Mouse (Mus musculus) A20 (cell line): ENCODE measurements around the gene Mrpl20.

Source experiments
- DNase-seq: peaks from one replicate; pipeline ENCODE4 v3.0.0-alpha.2; 2011; ENCODE audit warnings: low read depth, low spot score

The Mrpl20 gene

DNA sequence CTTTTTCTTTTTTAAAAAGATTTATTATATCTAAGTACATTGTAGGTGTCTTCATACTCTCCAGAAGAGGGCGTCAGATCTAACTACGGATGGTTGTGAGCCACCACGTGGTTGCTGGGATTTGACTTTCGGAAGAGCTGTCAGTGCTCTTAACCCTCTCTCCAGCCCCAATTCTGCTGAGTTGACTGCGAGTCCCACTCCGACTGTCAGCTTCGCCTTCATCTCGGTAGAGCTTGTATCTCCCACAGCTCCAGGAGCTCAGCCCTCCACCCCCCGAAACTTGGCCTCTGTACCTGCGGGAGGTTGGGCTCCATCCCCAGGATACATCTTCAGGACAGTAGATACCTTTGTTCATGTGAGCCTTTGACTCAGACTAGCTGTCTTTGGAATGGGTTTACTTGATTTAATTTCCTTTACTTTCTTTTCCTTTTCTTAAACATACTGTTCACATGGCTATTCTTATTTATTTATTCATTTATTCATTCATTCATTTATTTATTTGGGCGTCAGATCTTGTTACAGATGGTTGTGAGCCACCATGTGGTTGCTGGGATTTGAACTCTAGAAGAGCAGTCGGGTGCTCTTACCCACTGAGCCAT, at the start of gene Mrpl20:
Gene Mrpl20 (plus strand): TSS at position 138 of the 599 bp plus-strand sequence.
- peak; percentile 83 for DNase-seq

DNA sequence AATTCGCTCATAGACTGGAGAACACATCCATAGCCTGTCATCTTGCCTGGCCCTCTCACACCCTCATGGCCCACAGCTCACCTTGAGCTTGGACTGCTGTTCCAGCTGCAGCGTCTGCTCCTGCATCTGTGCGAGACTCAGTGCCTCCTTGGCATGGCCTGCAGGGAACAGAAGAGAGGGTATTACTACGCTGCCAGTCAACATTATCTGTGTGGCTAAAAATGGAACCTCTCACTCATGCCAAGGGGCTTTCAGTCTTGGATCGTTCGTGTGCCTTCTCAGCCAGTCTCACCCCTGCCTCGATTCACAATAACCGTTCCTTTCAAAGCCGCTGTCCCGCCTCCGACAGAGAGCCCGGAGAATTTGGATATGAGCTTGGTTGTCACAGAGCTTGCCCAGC, 45.7 kb upstream of the Mrpl20 start:
- no peak for DNase-seq

DNA sequence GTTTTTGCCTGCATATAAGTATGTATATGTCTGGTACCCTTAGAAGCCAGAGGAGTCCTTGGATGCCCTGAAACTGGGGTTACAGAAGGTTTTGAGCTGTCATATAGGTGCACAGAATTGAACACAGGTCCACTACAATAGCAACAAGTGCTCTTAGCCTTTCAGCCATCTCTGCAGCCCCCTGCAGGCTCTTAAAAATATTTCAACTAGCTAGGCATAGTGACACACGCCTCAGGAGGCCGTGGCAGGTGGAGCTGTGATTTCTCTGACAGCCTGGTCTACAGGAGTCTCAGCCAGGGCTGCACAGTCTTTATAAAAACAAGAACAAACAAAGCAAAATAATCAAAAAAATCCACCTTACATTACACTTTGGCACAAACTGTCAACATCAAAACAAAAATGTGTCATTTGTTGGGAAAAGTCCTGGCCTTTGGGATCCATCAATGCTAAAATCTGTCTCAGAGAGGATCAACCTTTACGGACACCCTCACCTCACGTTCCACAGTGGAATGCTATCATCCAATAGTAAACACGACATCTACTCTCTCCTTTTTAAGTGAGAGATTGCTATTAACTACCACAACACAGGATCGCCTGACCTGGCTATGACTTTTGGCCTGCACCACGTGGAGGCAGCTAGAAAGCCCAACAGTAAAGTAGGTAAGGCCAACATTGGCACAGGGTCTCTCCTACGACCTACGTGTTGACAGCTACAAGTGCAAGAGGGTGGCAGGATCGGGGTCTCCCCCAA, 42.6 kb upstream of the Mrpl20 start:
- DNase-seq = peak; percentile 82

DNA sequence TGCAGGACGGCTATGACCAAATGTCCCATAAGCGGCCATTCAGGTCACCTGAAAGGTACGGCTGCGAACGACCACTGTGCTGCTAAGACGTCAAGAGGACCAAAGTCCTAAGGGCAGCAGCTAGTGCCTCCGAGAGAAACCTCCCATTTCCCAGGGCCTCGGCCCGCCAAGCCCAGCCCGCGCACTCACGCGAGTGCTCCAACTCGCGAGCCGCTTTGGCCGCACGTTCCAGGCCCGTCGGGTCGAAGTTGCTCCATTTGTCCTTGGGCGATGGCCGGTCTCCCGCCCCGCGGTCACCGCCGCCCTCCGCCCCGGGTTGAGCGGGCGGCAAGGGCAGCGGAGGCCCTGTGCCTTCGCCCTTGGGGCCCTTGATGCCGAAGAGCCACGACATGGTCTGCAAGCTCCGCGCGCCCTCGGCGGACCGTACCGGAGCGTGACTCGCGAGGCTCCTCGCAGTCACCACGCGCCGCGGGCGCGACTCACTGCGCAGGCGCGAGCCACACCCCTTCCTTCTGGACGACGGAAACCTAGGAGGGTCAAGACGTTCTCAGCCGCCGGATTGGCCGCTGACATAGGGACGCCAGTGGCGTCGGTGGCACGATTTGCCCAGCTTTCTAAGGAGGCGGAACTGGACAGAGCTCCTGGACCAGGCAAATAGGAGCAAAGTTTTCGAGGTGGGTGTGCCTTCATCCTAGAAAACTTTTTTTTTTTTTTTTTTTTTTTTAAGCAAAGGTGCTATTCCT, 41.9 kb upstream of the Mrpl20 start, which contains the start of gene Atad3a:
Gene Atad3a (minus strand): TSS at position 481 of the 743 bp plus-strand sequence.
- DNase-seq = peak; percentile 98

DNA sequence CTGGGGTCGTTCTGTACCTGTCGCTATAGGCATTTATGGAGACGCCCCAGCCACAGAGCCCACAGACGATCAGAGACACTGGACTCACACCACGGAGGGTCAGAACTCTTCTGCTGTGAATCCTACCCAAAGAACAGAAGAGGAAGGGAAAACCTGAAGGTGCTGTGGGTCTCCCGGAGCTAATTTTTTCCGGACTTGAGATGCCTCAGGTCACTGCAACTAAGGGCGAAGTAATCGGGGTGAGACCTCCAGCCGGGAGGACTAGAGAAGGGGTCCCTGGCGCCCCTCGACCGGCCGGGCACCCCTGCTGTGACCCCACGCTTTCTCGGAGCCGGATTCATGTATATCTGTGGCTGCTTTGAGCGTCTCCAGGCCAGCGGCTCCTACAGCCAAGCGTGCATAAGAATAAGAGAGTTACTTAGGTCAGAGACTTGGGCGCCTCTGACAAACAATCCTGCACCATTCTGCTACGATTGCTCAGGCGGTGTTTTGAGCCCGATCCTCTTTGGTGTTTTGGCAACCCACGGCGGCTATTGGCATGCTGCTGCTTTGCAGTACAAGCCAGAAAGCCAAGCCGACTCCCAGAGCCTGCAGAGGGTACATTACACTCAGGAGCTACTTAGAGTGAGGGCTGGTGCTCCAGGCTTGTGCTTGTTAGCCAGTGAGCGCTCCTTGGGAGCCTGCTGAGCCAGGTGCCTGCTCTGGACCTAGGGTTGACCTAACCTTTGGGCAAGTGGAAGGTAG, 41.1 kb upstream of the Mrpl20 start:
- DNase-seq = peak; percentile 52

DNA sequence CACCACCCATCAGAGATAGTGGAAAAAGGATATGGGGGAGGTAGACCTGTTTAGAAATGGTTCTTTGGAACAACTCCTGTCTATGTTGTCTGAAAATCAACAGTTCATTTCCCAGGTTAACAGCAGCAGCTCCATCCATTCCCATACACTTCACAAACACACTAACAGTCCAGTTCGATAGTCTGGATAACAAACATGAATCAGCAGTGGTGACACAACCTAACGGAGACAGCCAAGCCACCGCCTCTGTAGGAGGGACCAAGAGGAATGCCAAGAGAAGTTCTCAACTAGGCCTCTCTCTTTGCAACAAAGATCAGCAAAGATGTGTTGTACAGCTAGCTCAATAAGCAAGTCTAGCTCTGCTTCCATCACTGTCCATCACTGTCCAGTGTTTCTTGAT, 40.3 kb upstream of the Mrpl20 start:
- DNase-seq = no peak

DNA sequence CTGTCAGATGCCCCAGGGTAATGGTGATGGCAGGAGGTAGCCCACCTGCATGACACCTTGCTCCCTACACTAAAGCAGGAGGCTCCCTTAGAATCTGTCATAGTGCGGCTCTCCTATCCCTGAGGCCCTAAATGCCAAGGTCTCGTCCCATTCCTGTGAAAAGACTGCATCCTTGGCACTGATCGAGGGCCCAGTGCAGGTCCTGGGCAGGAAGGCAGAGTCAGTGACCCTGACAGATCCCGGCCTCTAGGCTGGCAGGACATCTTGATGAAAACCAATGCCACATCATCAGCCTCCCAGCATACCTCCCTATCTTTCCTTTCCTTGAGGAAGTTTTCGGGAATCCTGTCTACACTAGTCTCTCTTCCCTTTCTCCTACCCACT, 33.2 kb upstream of the Mrpl20 start:
- DNase-seq = no peak

DNA sequence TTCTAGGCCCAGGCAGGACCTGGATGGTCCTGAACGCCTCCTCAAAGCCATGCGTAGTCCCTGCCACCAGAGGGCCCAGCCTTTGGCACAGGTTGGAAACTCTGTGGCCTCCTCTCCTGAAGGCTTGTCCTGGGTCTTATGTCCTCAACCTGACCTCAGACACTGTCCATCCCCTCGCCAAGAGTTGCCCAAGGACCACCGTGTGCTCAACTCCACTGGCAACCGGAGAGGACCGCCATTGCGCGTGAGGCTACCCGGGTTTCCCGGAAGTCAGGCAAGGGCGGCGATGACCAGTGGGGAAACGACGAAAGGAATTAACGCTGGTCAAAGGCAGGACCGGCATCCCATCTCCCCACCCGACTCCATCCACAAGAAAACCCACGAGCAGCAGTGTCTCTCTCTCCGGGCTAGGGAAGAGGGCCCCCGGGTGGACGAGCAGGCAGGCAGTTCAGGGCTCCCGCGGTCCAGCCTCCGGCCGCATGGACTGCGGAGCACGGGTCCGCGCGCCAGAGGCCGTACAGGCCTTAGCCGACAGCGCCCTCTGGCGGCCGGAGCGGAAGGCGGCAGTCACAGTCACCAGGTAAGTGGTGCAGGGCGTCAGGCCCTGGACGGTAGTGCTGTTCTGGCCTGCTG, 32.7 kb upstream of the Mrpl20 start:
- DNase-seq = peak; percentile 90

DNA sequence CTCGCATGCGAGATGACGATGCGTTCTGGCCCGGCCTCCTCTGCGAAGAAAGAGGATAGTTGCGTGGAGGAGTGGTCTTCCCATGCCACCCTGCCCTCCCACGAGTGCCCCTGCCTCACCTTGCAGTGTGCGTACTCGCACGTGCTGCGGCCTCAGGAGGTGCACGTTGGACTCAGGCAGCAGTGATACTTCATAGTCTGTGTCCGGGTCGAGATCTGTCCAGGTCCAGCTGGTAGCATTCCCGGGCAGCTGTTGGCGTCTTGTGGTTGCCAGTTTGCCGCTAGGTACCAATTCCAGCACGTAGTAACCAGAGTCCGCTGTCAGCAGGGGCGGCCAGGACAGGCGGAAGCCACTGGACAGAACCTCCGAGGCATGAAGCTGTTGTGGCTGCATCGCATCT, 32.1 kb upstream of the Mrpl20 start:
- no peak for DNase-seq

DNA sequence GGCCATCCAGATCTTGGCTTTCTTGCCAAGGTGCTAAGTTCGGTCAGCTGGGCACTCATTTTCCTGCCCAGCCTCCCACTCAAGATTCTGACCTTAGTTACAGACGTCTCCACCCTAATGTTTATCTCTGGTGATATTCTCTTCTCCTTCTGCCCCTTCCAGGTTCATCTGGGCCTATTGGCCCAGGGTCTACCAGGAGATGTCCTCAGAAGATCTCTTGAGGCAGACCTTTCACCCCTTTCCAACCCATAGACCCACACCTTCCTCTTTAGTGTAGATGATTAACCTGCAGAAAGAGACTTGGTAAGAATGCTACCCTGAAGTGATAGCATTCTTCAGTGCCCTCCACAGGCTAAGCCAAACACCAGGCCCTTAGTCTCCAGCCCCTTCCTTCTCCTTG, 31.0 kb upstream of the Mrpl20 start:
- DNase-seq = no peak

DNA sequence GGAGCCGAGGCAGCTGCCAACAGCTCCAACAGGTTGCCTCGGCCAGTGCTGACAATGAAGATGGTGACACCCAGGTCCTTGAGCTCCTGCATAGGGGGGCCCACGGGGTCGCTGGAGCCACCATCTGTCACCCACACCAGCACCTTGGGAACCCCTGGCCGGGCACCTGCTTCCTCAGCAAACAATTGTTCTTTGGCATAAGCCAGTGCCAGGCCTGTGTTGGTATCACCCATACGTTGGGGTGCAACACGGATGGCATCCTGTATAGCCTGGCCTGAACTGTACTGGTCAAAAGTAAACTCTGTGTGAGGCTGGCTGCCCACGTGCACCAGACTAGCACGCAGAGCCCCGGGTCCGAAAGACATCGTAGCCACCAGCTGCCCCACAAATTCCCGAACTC, 29.9 kb upstream of the Mrpl20 start:
- DNase-seq = no peak

DNA sequence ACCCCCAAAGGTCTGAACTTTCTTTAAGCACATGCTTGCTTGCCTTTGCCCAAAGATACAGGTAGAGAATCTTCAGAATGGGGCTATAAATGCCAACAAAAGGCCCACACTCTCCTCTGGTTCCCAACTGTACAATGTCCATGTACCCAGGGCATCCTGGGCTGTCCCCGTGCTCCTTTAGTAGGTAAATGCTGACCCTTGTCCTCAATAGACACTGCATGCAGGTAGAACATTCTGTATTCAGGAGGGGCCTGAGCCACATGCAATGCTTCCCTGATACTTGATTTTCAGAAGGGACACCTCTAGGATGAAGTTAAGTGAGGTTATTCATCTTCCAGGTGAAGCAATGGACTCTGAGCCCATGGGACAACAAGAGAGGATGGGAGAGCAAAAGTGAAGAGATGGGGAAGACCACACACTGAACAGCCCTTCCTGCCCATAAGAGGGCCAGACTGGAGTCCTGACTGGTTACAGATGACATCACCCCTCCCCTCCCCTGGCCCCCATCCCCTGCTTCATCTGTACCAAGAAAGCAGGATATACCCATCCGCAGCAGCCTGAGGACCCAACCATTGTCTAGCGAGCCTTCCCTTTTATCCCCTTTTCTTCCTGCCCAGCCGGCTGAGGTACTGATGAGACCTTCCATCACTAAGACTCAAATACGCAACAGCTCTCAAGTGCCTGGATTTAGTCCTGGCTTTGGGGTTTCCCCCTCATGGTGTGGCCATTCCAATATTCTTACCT, 29.2 kb upstream of the Mrpl20 start:
- DNase-seq = no peak

DNA sequence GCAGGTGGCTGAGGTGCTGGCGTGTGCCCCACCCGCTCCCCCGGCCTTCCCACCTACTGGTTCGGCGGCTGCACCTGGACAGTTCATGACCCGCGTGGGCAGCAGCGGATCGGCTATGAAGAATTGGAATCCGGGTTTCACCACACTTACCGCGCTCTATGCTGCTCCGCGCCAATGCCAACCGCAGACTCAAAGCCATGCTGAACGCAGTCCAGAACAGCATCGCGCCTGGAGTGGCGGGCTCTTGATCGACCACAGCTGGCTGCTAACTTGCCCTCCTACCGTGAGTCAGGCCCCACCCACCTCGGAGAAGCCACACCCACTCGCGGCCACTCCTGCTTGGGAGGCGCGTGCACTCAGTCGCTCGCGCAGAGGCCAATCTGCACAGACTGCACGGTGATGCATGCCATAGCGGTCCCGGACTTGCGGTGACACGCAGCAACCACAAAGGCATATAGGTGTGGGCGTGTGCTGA, 28.4 kb upstream of the Mrpl20 start, which contains the start of gene Vwa1:
Gene Vwa1 (minus strand): TSS at position 419 of the 475 bp plus-strand sequence.
- peak; percentile 93 for DNase-seq

DNA sequence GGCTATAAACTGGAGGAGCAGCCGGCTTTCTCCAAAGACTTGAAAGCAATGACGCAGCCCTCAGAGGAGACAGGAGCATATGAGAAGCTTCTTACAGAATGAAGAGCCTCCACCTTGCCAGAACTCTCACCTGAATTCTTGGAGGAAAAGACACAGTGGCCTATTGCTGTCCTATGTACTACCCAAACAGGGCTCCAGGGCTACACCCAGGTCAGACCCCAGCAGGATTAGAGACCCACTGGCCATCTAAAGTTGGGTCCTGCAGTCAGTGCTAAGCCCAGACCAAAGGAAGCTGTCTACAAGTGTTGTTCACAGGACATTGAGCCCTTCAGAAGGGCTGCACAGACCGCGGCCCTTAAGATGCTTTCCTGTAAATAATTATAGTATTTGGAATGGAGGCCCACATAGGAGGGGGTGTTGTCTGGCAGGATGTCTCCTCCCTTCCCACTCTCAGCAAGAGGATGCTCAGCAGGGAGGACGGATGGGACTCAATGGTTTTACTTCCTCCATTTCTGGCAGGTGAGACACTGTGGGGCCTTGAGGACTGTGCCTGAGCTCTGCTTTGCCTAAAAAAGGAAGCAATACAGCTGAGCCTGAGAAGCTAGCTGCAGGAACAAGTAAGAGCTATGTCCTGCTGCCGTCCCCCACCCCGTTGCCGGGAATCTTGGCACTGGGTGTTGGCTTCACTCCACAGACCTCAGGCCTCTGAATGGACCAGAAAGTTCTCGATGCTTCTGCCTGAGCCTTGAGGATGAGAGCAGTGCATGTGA, 27.5 kb upstream of the Mrpl20 start:
- DNase-seq = peak; percentile 87

DNA sequence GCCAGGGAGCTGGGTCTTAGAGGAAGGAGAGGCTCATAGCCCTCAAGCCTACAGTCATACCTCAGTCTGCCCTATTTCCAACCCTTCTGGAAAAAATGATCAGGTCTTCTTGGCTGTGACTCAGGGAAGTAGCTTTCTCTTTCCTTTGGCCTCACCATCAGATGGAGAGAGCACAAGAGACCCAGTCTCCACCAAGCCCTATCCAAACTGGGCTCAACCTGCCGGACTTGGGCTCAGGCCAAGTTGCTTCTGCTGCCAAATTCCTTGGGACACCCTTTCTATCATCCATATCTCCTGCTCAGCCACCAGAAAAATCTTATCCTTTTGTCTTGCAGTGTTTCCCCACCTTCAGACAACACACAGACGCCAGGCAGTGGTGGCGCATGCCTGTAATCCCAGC, 26.8 kb upstream of the Mrpl20 start:
- no peak for DNase-seq

DNA sequence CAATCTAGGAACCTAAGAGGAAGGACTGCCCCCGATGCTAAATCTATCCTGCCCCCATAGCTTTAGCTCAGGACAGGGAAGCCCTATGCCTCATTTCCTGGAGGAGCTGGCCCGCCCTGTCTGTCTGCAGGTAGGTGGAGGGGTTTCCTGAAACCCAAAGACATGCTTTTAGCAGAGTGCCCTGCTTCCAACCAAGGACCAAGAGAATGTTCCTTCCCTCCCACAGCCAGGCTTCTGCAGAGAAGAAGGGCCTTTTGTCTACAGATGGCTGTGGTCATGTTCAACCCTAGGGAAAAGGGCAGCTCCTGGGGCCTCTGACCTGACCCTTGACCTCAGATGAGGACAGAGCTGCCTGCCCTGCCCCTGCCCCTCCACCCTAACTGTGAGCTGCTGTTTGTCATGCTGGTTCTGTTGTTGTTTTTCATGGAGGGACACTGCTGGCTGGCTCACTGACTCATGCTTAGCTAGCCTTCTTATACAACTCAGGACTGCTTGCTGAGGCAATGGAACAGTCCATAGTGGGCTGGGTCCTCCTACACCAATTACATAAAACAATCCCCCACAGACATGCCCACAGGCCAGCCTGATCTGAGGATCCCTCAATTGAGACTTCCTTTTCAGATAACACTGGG, 25.9 kb upstream of the Mrpl20 start:
- DNase-seq = no peak

DNA sequence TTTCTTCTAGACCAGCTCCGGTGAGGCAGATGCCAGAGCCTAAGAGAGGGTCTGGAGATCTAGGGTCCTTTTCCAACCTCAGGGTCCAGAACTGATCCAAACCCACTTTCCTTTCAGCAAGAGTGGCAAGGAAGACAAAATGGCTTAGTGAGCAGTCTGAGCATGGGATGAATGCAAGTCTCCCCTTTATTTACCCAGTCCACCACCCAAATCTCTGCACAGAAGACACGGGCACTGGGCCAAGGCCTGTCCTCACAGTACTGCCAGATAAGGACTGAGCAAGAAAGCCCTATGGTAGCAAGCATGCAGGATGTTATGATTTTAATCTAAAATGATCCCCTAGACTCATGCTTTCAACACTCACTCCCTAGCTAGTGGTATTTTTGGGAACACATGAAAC, 24.9 kb upstream of the Mrpl20 start:
- DNase-seq = no peak

DNA sequence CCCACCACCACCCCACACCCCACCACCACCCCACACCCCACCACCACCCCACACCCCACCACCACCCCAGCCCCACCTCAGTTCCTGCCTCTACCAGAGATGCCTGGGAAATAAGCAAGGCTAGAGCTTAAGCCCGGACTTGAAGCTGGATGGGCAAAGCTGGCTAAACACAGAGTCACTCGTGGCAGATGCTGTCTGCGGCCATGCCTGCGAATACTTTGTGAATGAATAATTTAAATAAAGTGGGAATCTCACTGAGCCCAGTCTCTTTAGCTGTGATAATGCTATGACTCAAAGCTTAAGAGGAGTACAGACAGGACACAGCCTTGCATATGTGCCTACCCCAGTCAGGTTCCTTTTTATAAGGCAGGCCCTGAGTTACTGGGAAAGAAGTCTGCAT, 23.2 kb upstream of the Mrpl20 start:
- DNase-seq = no peak

DNA sequence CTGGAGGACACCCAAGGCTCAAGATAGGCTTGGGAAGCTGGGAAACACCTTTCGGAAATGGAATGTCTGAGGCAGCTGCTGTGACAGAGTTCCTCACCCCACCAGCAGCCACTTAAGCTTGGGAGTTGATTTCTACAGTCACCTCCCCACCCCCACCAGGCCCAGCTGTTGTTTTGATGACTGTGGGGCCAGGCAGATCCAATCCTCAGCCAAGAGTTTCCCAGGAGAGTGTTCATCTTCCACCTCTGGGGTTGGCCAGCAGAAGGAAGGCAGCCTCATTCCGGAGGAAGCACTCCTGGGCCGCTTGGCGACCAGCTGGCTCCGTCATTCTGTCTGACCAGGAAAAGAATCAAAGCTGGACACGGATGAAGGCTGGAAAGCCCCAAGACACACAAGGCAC, 21.8 kb upstream of the Mrpl20 start:
- DNase-seq = no peak
